Mouse (Mus musculus): ENCODE measurements around the gene Pmepa1. TPM values are rescaled to one million over a fixed set of nuclear protein-coding genes. Genes with fewer than 3 reads are reported as not detected.

Gene Pmepa1
- polyA plus RNA-seq (2014; fragmentation: Nextera tagmentation; extraction: Ambion mirVana), result 3.3 and 3.6 TPM in 2 replicates

GRCm38 (mm10) chr2:173276409-173276808 lies at the start of gene Pmepa1:
Gene Pmepa1 (minus strand): TSS chr2:173276533.
- Histone ChIP-seq H3K36me3 (ENCODE audit: control insufficient read depth, insufficient read depth, low read length) (no peaks in the 10 kb centered on the region), H3K4me2 (ENCODE audit: low read depth, low read length, severe bottlenecking) (peak within 1 kb of the TSS; percentile 83), H3K9me3 (ENCODE audit: control insufficient read depth, low read length) (no peaks in the 10 kb centered on the region), H3K4me1 (replicated peaks; ENCODE audit: control insufficient read depth, insufficient read depth, low read length) (peaks cover 12% of the 10 kb centered on the region; the same call in 1 of the 2 replicates), H3K27me3 (ENCODE audit: control insufficient read depth, insufficient read depth, low read length) (no peaks in the 10 kb centered on the region), H3K9ac (ENCODE audit: low read length) (peak within 1 kb of the TSS; percentile 99), H3K27ac (ENCODE audit: low read depth, low read length) (peak within 1 kb of the TSS; percentile 62; the same call in 1 of the 2 replicates), H3K4me3 (ENCODE audit: low read depth, low read length) (peak within 1 kb of the TSS; percentile 97)
- ATAC-seq (replicated peaks; ENCODE audit: low FRiP score) (peak; percentile 95), DNase-seq (ENCODE audit: low spot score) (peak; percentile 95)
- WGBS, result under 1% methylated on average over 25 of the region's 61 CpGs

GRCm38 (mm10) chr2:173321754-173322153 lies 45.4 kb upstream of the Pmepa1 start:
- Histone ChIP-seq H3K4me3 (ENCODE audit: low read depth, low read length) (no peak overlapping the region), H3K9ac (ENCODE audit: low read length) (no peak overlapping the region), H3K4me1 (replicated peaks; ENCODE audit: control insufficient read depth, insufficient read depth, low read length) (no peaks in the 10 kb centered on the region), H3K36me3 (ENCODE audit: control insufficient read depth, insufficient read depth, low read length) (no peaks in the 10 kb centered on the region), H3K27me3 (ENCODE audit: control insufficient read depth, insufficient read depth, low read length) (no peaks in the 10 kb centered on the region), H3K27ac (ENCODE audit: low read depth, low read length) (no peak overlapping the region), H3K9me3 (ENCODE audit: control insufficient read depth, low read length) (no peaks in the 10 kb centered on the region), H3K4me2 (ENCODE audit: low read depth, low read length, severe bottlenecking) (no peak overlapping the region)
- DNase-seq (ENCODE audit: low spot score) (no peak), ATAC-seq (replicated peaks; ENCODE audit: low FRiP score) (no peak)
- WGBS, result 86% methylated on average over 6 of the region's 6 CpGs

DNA sequence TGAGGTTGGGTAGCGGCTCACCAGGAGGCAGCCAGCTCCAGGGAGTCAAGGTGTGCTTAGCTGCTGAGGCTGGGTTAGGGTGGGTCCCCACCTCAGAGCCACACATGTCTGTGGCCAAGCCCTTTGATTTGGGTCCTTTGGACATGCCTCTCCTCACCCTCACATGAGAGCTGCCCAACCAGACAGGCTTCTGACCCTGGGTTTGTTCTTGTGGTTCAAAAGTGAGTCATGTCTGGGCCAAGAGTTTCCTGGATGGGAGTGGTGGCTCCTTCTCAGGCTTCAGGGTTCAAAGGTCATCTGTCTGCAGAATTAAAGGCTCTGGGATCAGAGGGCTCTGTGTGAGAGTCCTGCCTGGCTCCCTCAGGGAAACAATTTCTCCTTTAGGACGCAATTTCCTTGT lies 44.9 kb upstream of the Pmepa1 start:
- ATAC-seq (replicated peaks; ENCODE audit: low FRiP score), result no peak

GRCm38 (mm10) chr2:173314291-173314690 lies 38.0 kb upstream of the Pmepa1 start:
- Histone ChIP-seq H3K9me3 (ENCODE audit: control insufficient read depth, low read length) (no peaks in the 10 kb centered on the region), H3K27ac (ENCODE audit: low read depth, low read length) (no peak overlapping the region), H3K36me3 (ENCODE audit: control insufficient read depth, insufficient read depth, low read length) (no peaks in the 10 kb centered on the region), H3K27me3 (ENCODE audit: control insufficient read depth, insufficient read depth, low read length) (no peaks in the 10 kb centered on the region), H3K9ac (ENCODE audit: low read length) (no peak overlapping the region), H3K4me3 (ENCODE audit: low read depth, low read length) (no peak overlapping the region), H3K4me1 (replicated peaks; ENCODE audit: control insufficient read depth, insufficient read depth, low read length) (no peaks in the 10 kb centered on the region), H3K4me2 (ENCODE audit: low read depth, low read length, severe bottlenecking) (no peak overlapping the region)
- no peak for ATAC-seq (replicated peaks; ENCODE audit: low FRiP score)
- WGBS, result no CpG with 5 or more reads among the region's 1 CpGs
- DNase-seq (ENCODE audit: low spot score), result no peak

More for the DNA sequence above, 44.9 kb upstream of the Pmepa1 start:
- H3K9me3 ChIP-seq (ENCODE audit: control insufficient read depth, low read length), result no peaks in the 10 kb centered on the region
- no peaks in the 10 kb centered on the region for H3K4me1 ChIP-seq (replicated peaks; ENCODE audit: control insufficient read depth, insufficient read depth, low read length)
- no peaks in the 10 kb centered on the region for H3K36me3 ChIP-seq (ENCODE audit: control insufficient read depth, insufficient read depth, low read length)
- 80% methylated on average over 2 of the region's 2 CpGs for WGBS
- no peaks in the 10 kb centered on the region for H3K27me3 ChIP-seq (ENCODE audit: control insufficient read depth, insufficient read depth, low read length)
- H3K27ac ChIP-seq (ENCODE audit: low read depth, low read length), result no peak overlapping the region
- H3K9ac ChIP-seq (ENCODE audit: low read length), result no peak overlapping the region
- DNase-seq (ENCODE audit: low spot score), result no peak
- no peak overlapping the region for H3K4me3 ChIP-seq (ENCODE audit: low read depth, low read length)
- no peak overlapping the region for H3K4me2 ChIP-seq (ENCODE audit: low read depth, low read length, severe bottlenecking)

- ATAC-seq (replicated peaks; ENCODE audit: low FRiP score), result no peak
- Histone ChIP-seq H3K27ac (ENCODE audit: low read depth, low read length) (no peak overlapping the region), H3K4me3 (ENCODE audit: low read depth, low read length) (no peak overlapping the region), H3K4me2 (ENCODE audit: low read depth, low read length, severe bottlenecking) (no peak overlapping the region), H3K4me1 (replicated peaks; ENCODE audit: control insufficient read depth, insufficient read depth, low read length) (0 out of 2 replicates have a peak, but pooled peaks cover 3% of the 10 kb centered on the region), H3K9ac (ENCODE audit: low read length) (no peak overlapping the region), H3K36me3 (ENCODE audit: control insufficient read depth, insufficient read depth, low read length) (no peaks in the 10 kb centered on the region), H3K9me3 (ENCODE audit: control insufficient read depth, low read length) (no peaks in the 10 kb centered on the region), H3K27me3 (ENCODE audit: control insufficient read depth, insufficient read depth, low read length) (peaks cover 2% of the 10 kb centered on the region; the same call in 1 of the 2 replicates)
- WGBS, result 95% methylated on average over 10 of the region's 10 CpGs
- no peak for DNase-seq (ENCODE audit: low spot score)
Measured at GRCm38 (mm10) chr2:173308486-173308885, 32.2 kb upstream of the Pmepa1 start.

GRCm38 (mm10) chr2:173307984-173308383 lies 31.7 kb upstream of the Pmepa1 start:
- H3K4me2 ChIP-seq (ENCODE audit: low read depth, low read length, severe bottlenecking), result peak overlapping the region; percentile 32; the same call in 1 of the 2 replicates
- H3K4me3 ChIP-seq (ENCODE audit: low read depth, low read length), result no peak overlapping the region

DNA sequence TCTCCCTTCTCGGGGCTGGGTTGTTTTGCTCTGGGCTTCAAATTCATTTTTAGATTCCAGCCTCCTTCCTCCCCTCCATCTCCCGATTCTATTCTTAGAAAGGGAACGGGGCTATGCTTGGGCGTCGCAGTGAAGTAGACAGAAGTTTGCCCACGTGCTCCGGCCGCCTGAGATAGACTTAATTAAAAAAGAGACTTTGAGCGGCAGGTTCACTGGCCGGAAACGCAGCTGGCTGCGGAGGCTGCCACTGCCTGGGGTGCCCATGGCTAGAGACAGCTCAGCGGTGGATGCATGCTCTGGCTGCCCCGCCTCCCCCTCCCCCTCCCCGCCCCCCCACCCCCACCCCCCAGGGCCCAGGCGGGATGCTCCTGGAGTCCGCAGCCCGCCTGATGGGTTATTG lies 31.2 kb upstream of the Pmepa1 start:
- peak; percentile 79 for ATAC-seq (replicated peaks; ENCODE audit: low FRiP score)
- Histone ChIP-seq H3K4me2 (ENCODE audit: low read depth, low read length, severe bottlenecking) (no peak overlapping the region), H3K36me3 (ENCODE audit: control insufficient read depth, insufficient read depth, low read length) (no peaks in the 10 kb centered on the region), H3K27ac (ENCODE audit: low read depth, low read length) (no peak overlapping the region), H3K9me3 (ENCODE audit: control insufficient read depth, low read length) (no peaks in the 10 kb centered on the region), H3K4me1 (replicated peaks; ENCODE audit: control insufficient read depth, insufficient read depth, low read length) (0 out of 2 replicates have a peak, but pooled peaks cover 3% of the 10 kb centered on the region), H3K9ac (ENCODE audit: low read length) (no peak overlapping the region), H3K27me3 (ENCODE audit: control insufficient read depth, insufficient read depth, low read length) (peaks cover 2% of the 10 kb centered on the region; the same call in 1 of the 2 replicates), H3K4me3 (ENCODE audit: low read depth, low read length) (no peak overlapping the region)
- 7% methylated on average over 16 of the region's 18 CpGs for WGBS
- peak; percentile 78 for DNase-seq (ENCODE audit: low spot score)

More at GRCm38 (mm10) chr2:173307984-173308383, 31.7 kb upstream of the Pmepa1 start:
- no peak for DNase-seq (ENCODE audit: low spot score)
- Histone ChIP-seq H3K27ac (ENCODE audit: low read depth, low read length) (no peak overlapping the region), H3K27me3 (ENCODE audit: control insufficient read depth, insufficient read depth, low read length) (peaks cover 2% of the 10 kb centered on the region; the same call in 1 of the 2 replicates), H3K4me1 (replicated peaks; ENCODE audit: control insufficient read depth, insufficient read depth, low read length) (0 out of 2 replicates have a peak, but pooled peaks cover 3% of the 10 kb centered on the region), H3K9me3 (ENCODE audit: control insufficient read depth, low read length) (no peaks in the 10 kb centered on the region), H3K9ac (ENCODE audit: low read length) (no peak overlapping the region), H3K36me3 (ENCODE audit: control insufficient read depth, insufficient read depth, low read length) (no peaks in the 10 kb centered on the region)
- WGBS, result 18% methylated on average over 4 of the region's 4 CpGs
- peak; percentile 42; the same call in 1 of the 2 replicates for ATAC-seq (replicated peaks; ENCODE audit: low FRiP score)

DNA sequence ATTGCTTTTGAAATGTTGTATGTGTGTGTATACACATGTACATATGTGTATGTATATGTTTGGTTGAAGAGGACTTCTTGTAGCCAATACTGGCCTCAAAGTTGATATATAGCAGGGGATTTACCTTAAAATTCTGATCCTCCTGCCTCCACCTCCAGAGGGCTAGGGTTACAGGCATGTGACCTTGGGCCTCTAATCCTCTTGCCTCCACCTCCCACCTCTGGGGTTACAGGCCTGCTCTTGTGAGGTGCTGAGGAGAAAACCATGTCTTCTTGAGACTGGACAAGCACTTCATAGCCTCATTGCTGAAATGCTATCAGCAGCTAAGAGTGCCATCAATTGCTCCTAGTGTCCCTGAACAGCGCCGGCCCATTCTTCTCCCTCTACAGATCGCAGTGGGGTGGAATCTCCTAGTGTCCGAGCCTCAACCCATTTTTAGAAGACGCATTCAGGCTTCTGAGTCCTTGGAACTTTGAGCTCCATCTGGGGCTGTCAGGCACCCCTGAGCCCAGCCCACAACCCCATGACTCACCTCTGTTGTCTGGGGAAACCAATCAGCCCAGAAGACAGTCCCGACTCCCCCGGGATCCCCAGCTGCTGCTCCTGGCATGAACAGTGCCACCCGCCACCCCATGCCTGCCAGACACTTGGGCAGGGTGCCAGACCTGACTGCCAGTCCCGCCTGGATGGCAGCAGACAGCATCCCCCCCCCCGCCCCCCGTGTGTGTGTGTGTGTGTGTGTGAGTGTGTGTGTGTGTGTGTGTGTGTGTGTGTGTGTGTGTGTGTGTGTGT lies 30.6 kb upstream of the Pmepa1 start:
- H3K4me1 ChIP-seq (replicated peaks; ENCODE audit: control insufficient read depth, insufficient read depth, low read length), result 0 out of 2 replicates have a peak, but pooled peaks cover 3% of the 10 kb centered on the region
- DNase-seq (ENCODE audit: low spot score), result peak; percentile 62
- H3K9me3 ChIP-seq (ENCODE audit: control insufficient read depth, low read length), result no peaks in the 10 kb centered on the region
- no peak overlapping the region for H3K27ac ChIP-seq (ENCODE audit: low read depth, low read length)
- H3K9ac ChIP-seq (ENCODE audit: low read length), result no peak overlapping the region
- WGBS, result 61% methylated on average over 9 of the region's 11 CpGs
- no peaks in the 10 kb centered on the region for H3K36me3 ChIP-seq (ENCODE audit: control insufficient read depth, insufficient read depth, low read length)
- peak; percentile 65 for ATAC-seq (replicated peaks; ENCODE audit: low FRiP score)
- no peak overlapping the region for H3K4me3 ChIP-seq (ENCODE audit: low read depth, low read length)
- peaks cover 2% of the 10 kb centered on the region; the same call in 1 of the 2 replicates for H3K27me3 ChIP-seq (ENCODE audit: control insufficient read depth, insufficient read depth, low read length)
- H3K4me2 ChIP-seq (ENCODE audit: low read depth, low read length, severe bottlenecking), result no peak overlapping the region

Data from forebrain, embryonic 11.5 days (tissue).